Mouse (Mus musculus): ENCODE measurements around the gene Pabpc6.

GRCm38 (mm10) chr17:9691251-9691650 lies 21.7 kb upstream of the Pabpc6 start:
- TF ChIP-seq CEBPB (IDR thresholded peaks at IDR 0.05; ENCODE audit: low read depth) (no peak), CTCF (IDR thresholded peaks at IDR 0.05; ENCODE audit: control insufficient read depth, insufficient read depth, insufficient read length) (no peak), MAX (IDR thresholded peaks at IDR 0.05) (no peak), MYOD1 (IDR thresholded peaks at IDR 0.05; ENCODE audit: control insufficient read depth, insufficient read length, low read depth) (no peak), USF1 (IDR thresholded peaks at IDR 0.05; ENCODE audit: low read depth) (no peak)
